12 mouse cellular contexts compared by ENCODE assay signal in the genomic region with DNA sequence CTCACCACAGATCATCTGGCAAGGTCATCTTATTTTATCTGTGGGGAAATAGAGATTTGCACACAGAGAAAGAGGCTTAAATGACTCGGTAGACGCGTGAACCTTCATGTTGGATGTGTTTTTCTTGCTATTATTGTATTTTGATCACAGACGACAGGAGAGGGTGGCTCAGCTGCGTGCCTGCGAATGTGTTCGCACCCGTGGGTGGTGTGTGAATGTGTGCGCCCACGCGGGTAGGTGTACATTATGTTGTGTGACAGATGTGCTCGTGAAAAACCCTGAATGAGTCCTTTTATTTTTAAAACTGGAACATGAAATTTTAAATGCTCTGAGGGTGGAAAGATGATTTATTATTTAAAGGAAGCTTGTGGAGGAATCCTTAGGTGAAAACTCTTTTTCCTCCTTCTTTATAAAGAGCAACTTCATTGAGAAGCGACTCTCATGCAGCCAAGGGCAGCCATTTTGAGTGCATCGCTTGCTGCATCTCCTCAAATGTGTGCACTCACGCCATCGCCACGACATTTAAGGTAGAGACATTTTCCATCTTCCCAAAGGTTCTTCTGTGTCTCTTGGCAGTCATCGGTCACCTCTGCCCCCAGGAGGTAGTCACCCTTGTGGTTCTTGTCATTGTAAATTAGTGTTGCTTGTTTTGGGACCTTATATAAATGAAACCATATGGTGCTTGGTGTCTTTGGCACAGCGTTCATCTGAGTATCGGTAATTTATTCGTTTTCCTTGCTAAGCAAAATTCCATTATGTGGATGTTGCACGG.
DNase-seq lines count a peak whose midpoint lies in the region; ATAC-seq and TF ChIP-seq lines count a peak whose summit lies in the region.
"Had no signal": no experiment of that assay in that cellular context is flagged by ENCODE, and none has a peak within 500 bp of the region (broad histone marks: within the 10 kb centered on the region; RNA-seq: fewer than 3 reads in every experiment).

No protein-coding gene starts in this region.

- H3K36me3 ChIP-seq in forebrain, postnatal 0 days (ENCODE audit: insufficient read depth) = no peaks in the 10 kb centered on the region
- no peaks in the 10 kb centered on the region for H3K36me3 ChIP-seq in forebrain, embryonic 12.5 days (replicated peaks)
- H3K36me3 ChIP-seq in intestine, embryonic 15.5 days = no peaks in the 10 kb centered on the region
- H3K36me3 ChIP-seq in hindbrain, embryonic 10.5 days = no peaks in the 10 kb centered on the region
- H3K36me3 ChIP-seq: liver, embryonic 13.5 days; midbrain, embryonic 12.5 days; stomach, embryonic 15.5 days had no signal

- no peak overlapping the region for H3K9ac ChIP-seq in forebrain, postnatal 0 days
- H3K9ac ChIP-seq in forebrain, embryonic 12.5 days = no peak overlapping the region
- no peak overlapping the region for H3K9ac ChIP-seq in intestine, embryonic 15.5 days
- H3K9ac ChIP-seq: liver, embryonic 13.5 days; midbrain, embryonic 12.5 days; stomach, embryonic 15.5 days had no signal

- no peaks in the 10 kb centered on the region for H3K9me3 ChIP-seq in forebrain, postnatal 0 days (ENCODE audit: low read length)
- no peaks in the 10 kb centered on the region for H3K9me3 ChIP-seq in forebrain, embryonic 12.5 days
- H3K9me3 ChIP-seq in intestine, embryonic 15.5 days = no peaks in the 10 kb centered on the region
- H3K9me3 ChIP-seq in hindbrain, embryonic 10.5 days = no peaks in the 10 kb centered on the region
- H3K9me3 ChIP-seq: liver, embryonic 13.5 days; midbrain, embryonic 12.5 days; stomach, embryonic 15.5 days had no signal

- no peak overlapping the region for H3K4me2 ChIP-seq in forebrain, postnatal 0 days (ENCODE audit: low read depth)
- no peak overlapping the region for H3K4me2 ChIP-seq in forebrain, embryonic 12.5 days
- H3K4me2 ChIP-seq in intestine, embryonic 15.5 days (replicated peaks) = no peak overlapping the region
- H3K4me2 ChIP-seq: liver, embryonic 13.5 days; midbrain, embryonic 12.5 days; stomach, embryonic 15.5 days had no signal

- no peak overlapping the region for H3K4me3 ChIP-seq in forebrain, postnatal 0 days (ENCODE audit: low read depth, low read length)
- no peak overlapping the region for H3K4me3 ChIP-seq in forebrain, embryonic 12.5 days (replicated peaks)
- H3K4me3 ChIP-seq in intestine, embryonic 15.5 days (replicated peaks) = no peak overlapping the region
- no peak overlapping the region for H3K4me3 ChIP-seq in hindbrain, embryonic 10.5 days
- H3K4me3 ChIP-seq: liver, embryonic 13.5 days; midbrain, embryonic 12.5 days; stomach, embryonic 15.5 days had no signal

- TF ChIP-seq CTCF in forebrain, postnatal 0 days (IDR thresholded peaks at IDR 0.05; ENCODE audit: low read depth) = no peak

- no peak for ATAC-seq in forebrain, postnatal 0 days
- no peak for ATAC-seq in forebrain, embryonic 12.5 days (ENCODE audit: low FRiP score)
- ATAC-seq in megakaryocyte-erythroid progenitor cell, adult 5-6 weeks (replicated peaks; ENCODE audit: low FRiP score, low TSS enrichment, poor library complexity, severe bottlenecking) = no peak
- no peak for ATAC-seq in intestine, embryonic 15.5 days

- intact Hi-C loops in left cerebral cortex, postnatal 4 days (cut with DNase I) = no loop called here

- H3K4me1 ChIP-seq in forebrain, postnatal 0 days (ENCODE audit: insufficient read depth) = peaks cover 6% of the 10 kb centered on the region
- peaks cover under 1% of the 10 kb centered on the region; the same call in 1 of the 2 replicates for H3K4me1 ChIP-seq in forebrain, embryonic 12.5 days
- H3K4me1 ChIP-seq in intestine, embryonic 15.5 days (replicated peaks) = peaks cover 1% of the 10 kb centered on the region
- no peaks in the 10 kb centered on the region for H3K4me1 ChIP-seq in hindbrain, embryonic 10.5 days (replicated peaks)
- H3K4me1 ChIP-seq: midbrain, embryonic 12.5 days; stomach, embryonic 15.5 days had no signal

- 73% methylated on average over 22 of the region's 22 CpGs for WGBS in forebrain, postnatal 0 days
- WGBS in forebrain, embryonic 12.5 days = 84% methylated on average over 22 of the region's 22 CpGs
- WGBS in intestine, embryonic 15.5 days = 93% methylated on average over 22 of the region's 22 CpGs
- WGBS in hindbrain, embryonic 10.5 days = 88% methylated on average over 22 of the region's 22 CpGs

- H3K27ac ChIP-seq in forebrain, postnatal 0 days (ENCODE audit: low read depth, low read length) = peak overlapping the region; percentile 40
- no peak overlapping the region for H3K27ac ChIP-seq in forebrain, embryonic 12.5 days
- H3K27ac ChIP-seq in intestine, embryonic 15.5 days = no peak overlapping the region
- H3K27ac ChIP-seq in hindbrain, embryonic 10.5 days = no peak overlapping the region
- H3K27ac ChIP-seq: liver, embryonic 13.5 days; midbrain, embryonic 12.5 days; stomach, embryonic 15.5 days had no signal

- DNase-seq in forebrain, postnatal 0 days = peak; percentile 41
- peak; percentile 84 for DNase-seq in cerebellum, adult 9-10 months
- DNase-seq in frontal cortex, postnatal 36 days (ENCODE audit: low spot score in 2 of 2) = peak; percentile 84 to 96
- DNase-seq in left cerebral cortex, postnatal 4 days = peak; percentile 44
- DNase-seq in hindbrain, embryonic 10.5 days (ENCODE audit: low spot score) = no peak
- DNase-seq: kidney, adult 18-20 months; liver, embryonic 13.5 days had no signal

- no peaks in the 10 kb centered on the region for H3K27me3 ChIP-seq in forebrain, postnatal 0 days (ENCODE audit: insufficient read depth, low read length)
- no peaks in the 10 kb centered on the region for H3K27me3 ChIP-seq in forebrain, embryonic 12.5 days
- H3K27me3 ChIP-seq in intestine, embryonic 15.5 days (replicated peaks) = no peaks in the 10 kb centered on the region
- no peaks in the 10 kb centered on the region for H3K27me3 ChIP-seq in hindbrain, embryonic 10.5 days (ENCODE audit: insufficient read depth, poor library complexity, severe bottlenecking)
- H3K27me3 ChIP-seq: liver, embryonic 13.5 days; midbrain, embryonic 12.5 days; stomach, embryonic 15.5 days had no signal
